11 mouse cellular contexts compared by ENCODE assay signal in the genomic region with DNA sequence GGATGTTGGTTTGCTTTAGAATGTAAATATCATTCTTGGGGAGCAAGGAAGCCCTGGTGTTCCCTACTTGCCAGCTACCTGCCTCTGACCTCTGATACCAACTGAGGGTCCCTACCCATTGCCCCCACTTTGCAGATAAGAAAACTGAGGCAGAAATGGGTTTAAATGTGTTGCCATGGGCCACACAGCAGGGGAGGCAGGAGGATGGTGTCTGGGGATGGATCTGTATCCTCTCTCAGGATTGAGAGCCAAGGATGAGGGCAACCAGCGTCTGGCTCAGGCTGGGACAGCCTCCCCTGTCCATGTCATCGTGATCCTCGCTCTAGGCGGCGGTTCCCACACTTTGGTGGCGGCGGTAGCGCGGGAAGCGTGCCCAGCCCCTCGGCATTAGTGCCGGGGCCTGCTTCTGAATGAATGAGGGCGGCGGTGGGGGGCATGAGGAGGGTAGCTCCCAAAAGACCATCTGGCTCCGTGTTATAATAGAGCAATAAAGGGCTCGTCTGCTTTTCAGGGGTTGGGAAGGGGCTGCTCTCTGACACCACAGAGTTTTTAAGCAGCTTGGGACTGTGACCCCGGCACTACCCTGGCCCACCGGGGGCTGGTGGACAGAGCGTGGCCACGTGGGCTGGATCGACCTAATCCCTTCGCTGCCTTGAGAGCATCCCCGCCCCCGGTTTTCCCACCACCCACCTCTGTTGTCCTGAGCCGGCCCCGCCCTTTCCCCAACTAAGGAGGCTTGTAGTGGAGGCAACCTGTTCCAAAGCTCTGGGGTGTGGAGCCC. TPM values are rescaled to one million over a fixed set of nuclear protein-coding genes. Genes with fewer than 3 reads are reported as not detected.
DNase-seq lines count a peak whose midpoint lies in the region; ATAC-seq lines count a peak whose summit lies in the region.
"Had no signal": no experiment of that assay in that cellular context is flagged by ENCODE, and none has a peak within 500 bp of the region (broad histone marks: within the 10 kb centered on the region; RNA-seq: fewer than 3 reads in every experiment).

No protein-coding gene starts in this region.

- H3K27me3 ChIP-seq in kidney, embryonic 14.5 days (ENCODE audit: control insufficient read depth, insufficient read depth, low read length) = peaks cover 68% of the 10 kb centered on the region
- H3K27me3 ChIP-seq in forebrain, embryonic 12.5 days = peaks cover 60% of the 10 kb centered on the region
- H3K27me3 ChIP-seq in limb, embryonic 12.5 days = peaks cover 94% of the 10 kb centered on the region
- peaks cover 2% of the 10 kb centered on the region; the same call in 1 of the 2 replicates for H3K27me3 ChIP-seq in neural tube, embryonic 15.5 days (replicated peaks)

- peak; percentile 43; the same call in 1 of the 2 replicates for ATAC-seq in kidney, embryonic 14.5 days (ENCODE audit: low FRiP score, low TSS enrichment)
- peak; percentile 62 for ATAC-seq in forebrain, embryonic 12.5 days (ENCODE audit: low FRiP score)
- ATAC-seq in limb, embryonic 12.5 days (ENCODE audit: insufficient number of reproducible peaks, insufficient read depth, low FRiP score, low TSS enrichment, low read depth) = no peak
- ATAC-seq in neural tube, embryonic 15.5 days (ENCODE audit: low FRiP score) = peak; percentile 12; the same call in 1 of the 2 replicates
- ATAC-seq: liver, embryonic 12.5 days had no signal

- no peak overlapping the region for H3K4me3 ChIP-seq in kidney, embryonic 14.5 days (ENCODE audit: low read length)
- H3K4me3 ChIP-seq in forebrain, embryonic 12.5 days (replicated peaks) = peak overlapping the region; percentile 13; the same call in 1 of the 2 replicates
- H3K4me3 ChIP-seq in limb, embryonic 12.5 days (replicated peaks) = peak overlapping the region; percentile 6; the same call in 1 of the 2 replicates
- H3K4me3 ChIP-seq in neural tube, embryonic 15.5 days (replicated peaks) = 0 out of 2 replicates have a peak overlapping the region, but pooled peaks have one; percentile 8
- H3K4me3 ChIP-seq: liver, embryonic 12.5 days; megakaryocyte, embryonic 14.5 days had no signal

- no peak overlapping the region; the same call in 1 of the 2 replicates for H3K4me2 ChIP-seq in kidney, embryonic 14.5 days (replicated peaks; ENCODE audit: low read depth, low read length)
- H3K4me2 ChIP-seq in forebrain, embryonic 12.5 days = peak overlapping the region; percentile 43
- H3K4me2 ChIP-seq in limb, embryonic 12.5 days = peak overlapping the region; percentile 8; the same call in 1 of the 2 replicates
- peak overlapping the region; percentile 43 for H3K4me2 ChIP-seq in neural tube, embryonic 15.5 days
- H3K4me2 ChIP-seq: liver, embryonic 12.5 days had no signal

- DNase-seq in kidney, postnatal 10 days = no peak
- DNase-seq in right cerebral cortex, postnatal 25 days = no peak
- no peak for DNase-seq in urinary bladder, postnatal 10 days (ENCODE audit: low spot score)
- DNase-seq in layer of hippocampus, adult 18-20 months (ENCODE audit: low spot score in 2 of 2) = no peak
- DNase-seq: kidney, postnatal 36 days had no signal

- no peak overlapping the region for H3K9ac ChIP-seq in kidney, embryonic 14.5 days (ENCODE audit: low read depth, low read length)
- H3K9ac ChIP-seq in forebrain, embryonic 12.5 days = 0 out of 2 replicates have a peak overlapping the region, but pooled peaks have one; percentile 12
- H3K9ac ChIP-seq in limb, embryonic 12.5 days (replicated peaks) = 0 out of 2 replicates have a peak overlapping the region, but pooled peaks have one; percentile 27
- H3K9ac ChIP-seq in neural tube, embryonic 15.5 days (replicated peaks) = no peak overlapping the region
- H3K9ac ChIP-seq: liver, embryonic 12.5 days had no signal

- no peaks in the 10 kb centered on the region for H3K9me3 ChIP-seq in kidney, embryonic 14.5 days (ENCODE audit: control insufficient read depth, low read length)
- H3K9me3 ChIP-seq in forebrain, embryonic 12.5 days = no peaks in the 10 kb centered on the region
- no peaks in the 10 kb centered on the region for H3K9me3 ChIP-seq in limb, embryonic 12.5 days
- H3K9me3 ChIP-seq in neural tube, embryonic 15.5 days (replicated peaks) = no peaks in the 10 kb centered on the region
- H3K9me3 ChIP-seq: liver, embryonic 12.5 days; megakaryocyte, embryonic 14.5 days had no signal

- H3K27ac ChIP-seq in kidney, embryonic 14.5 days (ENCODE audit: low read depth, low read length) = no peak overlapping the region
- peak overlapping the region; percentile 75 for H3K27ac ChIP-seq in forebrain, embryonic 12.5 days
- no peak overlapping the region for H3K27ac ChIP-seq in limb, embryonic 12.5 days
- H3K27ac ChIP-seq in neural tube, embryonic 15.5 days (replicated peaks) = no peak overlapping the region
- H3K27ac ChIP-seq: liver, embryonic 12.5 days had no signal

- 2% methylated on average over 26 of the region's 26 CpGs for WGBS in kidney, embryonic 14.5 days
- under 1% methylated on average over 26 of the region's 26 CpGs for WGBS in forebrain, embryonic 12.5 days
- 2% methylated on average over 26 of the region's 26 CpGs for WGBS in limb, embryonic 12.5 days
- WGBS in neural tube, embryonic 15.5 days = under 1% methylated on average over 26 of the region's 26 CpGs

- 0 out of 2 replicates have a peak, but pooled peaks cover 6% of the 10 kb centered on the region for H3K4me1 ChIP-seq in kidney, embryonic 14.5 days (ENCODE audit: control insufficient read depth, insufficient read depth, low read length)
- H3K4me1 ChIP-seq in forebrain, embryonic 12.5 days = peaks cover 85% of the 10 kb centered on the region
- peaks cover 34% of the 10 kb centered on the region for H3K4me1 ChIP-seq in limb, embryonic 12.5 days (replicated peaks)
- H3K4me1 ChIP-seq in neural tube, embryonic 15.5 days = peaks cover 20% of the 10 kb centered on the region
- H3K4me1 ChIP-seq: liver, embryonic 12.5 days had no signal

- no peaks in the 10 kb centered on the region for H3K36me3 ChIP-seq in kidney, embryonic 14.5 days (ENCODE audit: control insufficient read depth, insufficient read depth, low read length)
- no peaks in the 10 kb centered on the region for H3K36me3 ChIP-seq in forebrain, embryonic 12.5 days (replicated peaks)
- no peaks in the 10 kb centered on the region for H3K36me3 ChIP-seq in limb, embryonic 12.5 days
- no peaks in the 10 kb centered on the region for H3K36me3 ChIP-seq in neural tube, embryonic 15.5 days
- H3K36me3 ChIP-seq: liver, embryonic 12.5 days had no signal

RNA-seq across cellular contexts. Expression of a gene that starts 8.1 kb away (rescaled TPM):
- polyA plus RNA-seq in kidney, embryonic 14.5 days (2014; fragmentation: Nextera tagmentation; extraction: Ambion mirVana) = 8.1 and 15.5 TPM in 2 replicates
- 456 and 462 TPM in 2 replicates for polyA plus RNA-seq in forebrain, embryonic 12.5 days (2016; fragmentation: Nextera tagmentation; extraction: Ambion mirVana)
- 0.54 and 1.1 TPM in 2 replicates for polyA plus RNA-seq in limb, embryonic 12.5 days (2016; fragmentation: Nextera tagmentation; extraction: Ambion mirVana)
- polyA plus RNA-seq in neural tube, embryonic 15.5 days (2015; fragmentation: Nextera tagmentation; extraction: Ambion mirVana) = 80.3 and 113 TPM in 2 replicates
- total RNA-seq in layer of hippocampus, adult 18-20 months (2021) = 10 to 100 TPM; 15.5 to 25.8 TPM

RNA-seq across cellular contexts. Expression of a gene that starts 11.3 kb away (rescaled TPM):
- 34.9 and 43.9 TPM in 2 replicates for polyA plus RNA-seq in kidney, embryonic 14.5 days (2014; fragmentation: Nextera tagmentation; extraction: Ambion mirVana)
- polyA plus RNA-seq in forebrain, embryonic 12.5 days (2016; fragmentation: Nextera tagmentation; extraction: Ambion mirVana) = 46.7 and 51.8 TPM in 2 replicates
- 56.3 and 60.5 TPM in 2 replicates for polyA plus RNA-seq in limb, embryonic 12.5 days (2016; fragmentation: Nextera tagmentation; extraction: Ambion mirVana)
- polyA plus RNA-seq in neural tube, embryonic 15.5 days (2015; fragmentation: Nextera tagmentation; extraction: Ambion mirVana) = 37.4 and 40.6 TPM in 2 replicates
- total RNA-seq in layer of hippocampus, adult 18-20 months (2021) = 10 to 100 TPM; 36.0 to 37.7 TPM

RNA-seq across cellular contexts. Expression of a gene that starts 24.3 kb away (rescaled TPM):
- polyA plus RNA-seq in kidney, embryonic 14.5 days (2014; fragmentation: Nextera tagmentation; extraction: Ambion mirVana) = 0.42 and 0.47 TPM in 2 replicates
- 0.21 and 1.2 TPM in 2 replicates for polyA plus RNA-seq in forebrain, embryonic 12.5 days (2016; fragmentation: Nextera tagmentation; extraction: Ambion mirVana)
- polyA plus RNA-seq in limb, embryonic 12.5 days (2016; fragmentation: Nextera tagmentation; extraction: Ambion mirVana) = 1.0 and 1.4 TPM in 2 replicates
- polyA plus RNA-seq in neural tube, embryonic 15.5 days (2015; fragmentation: Nextera tagmentation; extraction: Ambion mirVana) = 0.37 and 1.4 TPM in 2 replicates
- total RNA-seq in layer of hippocampus, adult 18-20 months (2021) = 1 to 10 TPM in 1 of 2 experiments, under 1 TPM in 1; 0.94 to 1.2 TPM

RNA-seq across cellular contexts. Expression of a gene that starts 53.7 kb away (rescaled TPM):
- polyA plus RNA-seq in kidney, embryonic 14.5 days (2014; fragmentation: Nextera tagmentation; extraction: Ambion mirVana) = 37.6 and 39.1 TPM in 2 replicates
- 29.8 and 30.3 TPM in 2 replicates for polyA plus RNA-seq in forebrain, embryonic 12.5 days (2016; fragmentation: Nextera tagmentation; extraction: Ambion mirVana)
- 42.8 and 43.2 TPM in 2 replicates for polyA plus RNA-seq in limb, embryonic 12.5 days (2016; fragmentation: Nextera tagmentation; extraction: Ambion mirVana)
- polyA plus RNA-seq in neural tube, embryonic 15.5 days (2015; fragmentation: Nextera tagmentation; extraction: Ambion mirVana) = 68.2 and 79.2 TPM in 2 replicates
- total RNA-seq in layer of hippocampus, adult 18-20 months (2021) = 10 to 100 TPM; 54.8 to 58.7 TPM

Comparison
In these comparisons a context has a peak if more than half of its experiments do, and no peak if none do; other contexts are left out.
1. H3K9ac ChIP-seq: peak in forebrain, embryonic 12.5 days (single experiment) and limb, embryonic 12.5 days (single experiment); none in kidney, embryonic 14.5 days (single experiment) and neural tube, embryonic 15.5 days (single experiment).